Mouse (Mus musculus) left cerebral cortex, postnatal 25 days (tissue): ENCODE results near the gene Pdzrn3. TPM values are rescaled to one million over a fixed set of nuclear protein-coding genes. Genes with fewer than 3 reads are reported as not detected.

Experiments used
- DNase-seq, 2 experiments: peaks; one replicate each; pipeline ENCODE4 v3.0.0; 2022; ENCODE audit warnings: low spot score in 2 of 2, mixed read lengths in 1 of 2
- intact Hi-C: fragments of 180-260 bp; cut with DNase I; formaldehyde crosslinking; loops from one replicate; pipeline ENCODE4 v1.15.1; 2025
- total RNA-seq, 2 experiments: library from RNA; stranded (reverse); gene quantifications; 2 replicates each; pipeline ENCODE4 v1.2.3; 2021

Pdzrn3 gene
- total RNA-seq, 2 experiments from 2014 or later = 43.9 to 47.8 TPM

GRCm38 (mm10) chr6:101376049-101376448, 1.6 kb downstream of the Pdzrn3 start:
- no peak for DNase-seq
- intact Hi-C loops = loop anchor here (5.0 kb wide), 2 partner anchors 106 to 241 kb away; no protein-coding TSS in a partner anchor

- intact Hi-C loops = loop anchor here (1.0 to 5.0 kb wide), 3 partner anchors 107 to 243 kb away; no protein-coding TSS in a partner anchor
- no peak for DNase-seq
Observed at GRCm38 (mm10) chr6:101374721-101375120, 3.0 kb downstream of the Pdzrn3 start.

- intact Hi-C loops = loop anchor here (1.0 kb wide), 1 partner anchor 107 kb away; no protein-coding TSS in a partner anchor
- DNase-seq = no peak
Observed at GRCm38 (mm10) chr6:101374186-101374585, 3.5 kb downstream of the Pdzrn3 start.

- no peak for DNase-seq
- intact Hi-C loops = no loop called here
Observed at GRCm38 (mm10) chr6:101372982-101373381, 4.7 kb downstream of the Pdzrn3 start.

- DNase-seq = no peak
- intact Hi-C loops = no loop called here
Observed at GRCm38 (mm10) chr6:101366809-101367602, 10.7 kb downstream of the Pdzrn3 start.

GRCm38 (mm10) chr6:101365795-101366194, 11.9 kb downstream of the Pdzrn3 start:
- DNase-seq = no peak
- intact Hi-C loops = no loop called here

GRCm38 (mm10) chr6:101363904-101364303, 13.8 kb downstream of the Pdzrn3 start:
- intact Hi-C loops = no loop called here
- DNase-seq = no peak

GRCm38 (mm10) chr6:101362728-101363127, 15.0 kb downstream of the Pdzrn3 start:
- intact Hi-C loops = no loop called here
- no peak for DNase-seq

- DNase-seq = no peak
- intact Hi-C loops = no loop called here
Observed at GRCm38 (mm10) chr6:101362268-101362667, 15.4 kb downstream of the Pdzrn3 start.

- DNase-seq = no peak
- intact Hi-C loops = no loop called here
Observed at GRCm38 (mm10) chr6:101360211-101360737, 17.4 kb downstream of the Pdzrn3 start.

- DNase-seq = no peak
- intact Hi-C loops = no loop called here
Observed at GRCm38 (mm10) chr6:101359646-101360045, 18.1 kb downstream of the Pdzrn3 start.

GRCm38 (mm10) chr6:101354887-101355286, 22.8 kb downstream of the Pdzrn3 start:
- intact Hi-C loops = loop anchor here (1.0 to 5.0 kb wide), 6 partner anchors 63 to 262 kb away; no protein-coding TSS in a partner anchor
- DNase-seq = no peak

GRCm38 (mm10) chr6:101354230-101354881, 23.3 kb downstream of the Pdzrn3 start:
- intact Hi-C loops = loop anchor here (1.0 to 5.0 kb wide), 6 partner anchors 64 to 263 kb away; no protein-coding TSS in a partner anchor

GRCm38 (mm10) chr6:101353701-101354100, 24.0 kb downstream of the Pdzrn3 start:
- no peak for DNase-seq
- intact Hi-C loops = loop anchor here (1.0 to 5.0 kb wide), 6 partner anchors 65 to 264 kb away; no protein-coding TSS in a partner anchor

More at GRCm38 (mm10) chr6:101354230-101354881, 23.3 kb downstream of the Pdzrn3 start:
- DNase-seq = peak; percentile 35 to 94

GRCm38 (mm10) chr6:101352626-101353025, 25.1 kb downstream of the Pdzrn3 start:
- intact Hi-C loops = loop anchor here (5.0 kb wide), 4 partner anchors 65 to 265 kb away; no protein-coding TSS in a partner anchor
- DNase-seq = no peak

GRCm38 (mm10) chr6:101351100-101351499, 26.6 kb downstream of the Pdzrn3 start:
- DNase-seq = no peak
- intact Hi-C loops = loop anchor here (5.0 kb wide), 4 partner anchors 64 to 266 kb away; no protein-coding TSS in a partner anchor

- intact Hi-C loops = loop anchor here (5.0 kb wide), 4 partner anchors 63 to 267 kb away; no protein-coding TSS in a partner anchor
- no peak for DNase-seq
Observed at GRCm38 (mm10) chr6:101350414-101350973, 27.2 kb downstream of the Pdzrn3 start.

- intact Hi-C loops = no loop called here
Observed at GRCm38 (mm10) chr6:101348496-101348895, 29.2 kb downstream of the Pdzrn3 start.

GRCm38 (mm10) chr6:101340051-101340450, 37.6 kb downstream of the Pdzrn3 start:
- no peak for DNase-seq
- intact Hi-C loops = no loop called here

More at GRCm38 (mm10) chr6:101348496-101348895, 29.2 kb downstream of the Pdzrn3 start:
- peak in 1 of 2 experiments; percentile 86 for DNase-seq
